Comparison of ENCODE assay signal across 9 mouse cellular contexts in genomic region chr14:76149531-76150179, GRCm38 (mm10). TPM values are rescaled to one million over a fixed set of nuclear protein-coding genes. Genes with fewer than 3 reads are reported as not detected.
DNase-seq lines count a peak whose midpoint lies in the region; ATAC-seq lines count a peak whose summit lies in the region.
"Had no signal": no experiment of that assay in that cellular context is flagged by ENCODE, and none has a peak within 500 bp of the region (broad histone marks: within the 10 kb centered on the region; RNA-seq: fewer than 3 reads in every experiment).

No protein-coding gene starts in this region.

- no peaks in the 10 kb centered on the region for H3K4me1 ChIP-seq in embryonic facial prominence, embryonic 11.5 days (ENCODE audit: control insufficient read depth, insufficient read depth, low read length)
- H3K4me1 ChIP-seq in heart, embryonic 12.5 days (replicated peaks) = peaks cover 26% of the 10 kb centered on the region
- H3K4me1 ChIP-seq in kidney, embryonic 16.5 days (ENCODE audit: insufficient read depth, low read length) = peaks cover 20% of the 10 kb centered on the region

- no peak overlapping the region for H3K4me3 ChIP-seq in embryonic facial prominence, embryonic 11.5 days (ENCODE audit: low read depth, low read length)
- peak overlapping the region; percentile 35 for H3K4me3 ChIP-seq in heart, embryonic 12.5 days
- peak overlapping the region; percentile 36 for H3K4me3 ChIP-seq in kidney, embryonic 16.5 days (ENCODE audit: low read length)

- no peaks in the 10 kb centered on the region for H3K27me3 ChIP-seq in embryonic facial prominence, embryonic 11.5 days (ENCODE audit: control insufficient read depth, insufficient read depth, low read length)
- H3K27me3 ChIP-seq in heart, embryonic 12.5 days (replicated peaks) = no peaks in the 10 kb centered on the region
- H3K27me3 ChIP-seq in kidney, embryonic 16.5 days (ENCODE audit: insufficient read depth, low read length) = no peaks in the 10 kb centered on the region

- H3K27ac ChIP-seq in embryonic facial prominence, embryonic 11.5 days (replicated peaks; ENCODE audit: low read depth, low read length) = no peak overlapping the region
- peak overlapping the region; percentile 1; the same call in 1 of the 2 replicates for H3K27ac ChIP-seq in heart, embryonic 12.5 days (ENCODE audit: poor library complexity, severe bottlenecking)
- H3K27ac ChIP-seq in kidney, embryonic 16.5 days (ENCODE audit: low read length) = peak overlapping the region; percentile 60
- H3K27ac ChIP-seq: macrophage had no signal

- 23% methylated on average over 13 of the region's 13 CpGs for WGBS in embryonic facial prominence, embryonic 11.5 days
- 8% methylated on average over 13 of the region's 13 CpGs for WGBS in heart, embryonic 12.5 days
- 25% methylated on average over 13 of the region's 13 CpGs for WGBS in kidney, embryonic 16.5 days

- no peak for ATAC-seq in cerebellum, adult (ENCODE audit: insufficient number of reproducible peaks, low FRiP score, low TSS enrichment)
- no peak for ATAC-seq in embryonic facial prominence, embryonic 11.5 days (replicated peaks; ENCODE audit: insufficient number of reproducible peaks, low FRiP score, low TSS enrichment, low read depth)
- ATAC-seq in heart, embryonic 12.5 days (ENCODE audit: insufficient number of reproducible peaks, low FRiP score) = no peak
- ATAC-seq in kidney, embryonic 16.5 days (ENCODE audit: low FRiP score, low TSS enrichment) = no peak

- H3K9me3 ChIP-seq in embryonic facial prominence, embryonic 11.5 days (replicated peaks; ENCODE audit: control insufficient read depth, low read length) = no peaks in the 10 kb centered on the region
- H3K9me3 ChIP-seq in heart, embryonic 12.5 days (replicated peaks) = no peaks in the 10 kb centered on the region
- H3K9me3 ChIP-seq in kidney, embryonic 16.5 days (ENCODE audit: low read length) = no peaks in the 10 kb centered on the region

- H3K36me3 ChIP-seq in embryonic facial prominence, embryonic 11.5 days (replicated peaks; ENCODE audit: control insufficient read depth, insufficient read depth, low read depth, low read length) = no peaks in the 10 kb centered on the region
- H3K36me3 ChIP-seq in heart, embryonic 12.5 days = no peaks in the 10 kb centered on the region
- H3K36me3 ChIP-seq in kidney, embryonic 16.5 days (ENCODE audit: insufficient read depth, low read length) = no peaks in the 10 kb centered on the region

- peak; percentile 33 for DNase-seq in cerebellum, adult 11 months
- DNase-seq in adrenal gland, adult 2 months = peak; percentile 95
- peak; percentile 46 for DNase-seq in embryonic facial prominence, embryonic 11.5 days (ENCODE audit: low spot score)
- DNase-seq in lung, postnatal 10 days = peak; percentile 93
- peak; percentile 89 for DNase-seq in urinary bladder, postnatal 14 days (ENCODE audit: low spot score)

- peak overlapping the region; percentile 28; the same call in 1 of the 2 replicates for H3K4me2 ChIP-seq in embryonic facial prominence, embryonic 11.5 days (ENCODE audit: low read depth, low read length)
- H3K4me2 ChIP-seq in heart, embryonic 12.5 days = peak overlapping the region; percentile 54
- peak overlapping the region; percentile 48 for H3K4me2 ChIP-seq in kidney, embryonic 16.5 days (replicated peaks; ENCODE audit: low read depth, low read length)

- H3K9ac ChIP-seq in embryonic facial prominence, embryonic 11.5 days (replicated peaks; ENCODE audit: low read length) = no peak overlapping the region
- no peak overlapping the region for H3K9ac ChIP-seq in heart, embryonic 12.5 days
- H3K9ac ChIP-seq in kidney, embryonic 16.5 days (replicated peaks; ENCODE audit: low read length) = 0 out of 2 replicates have a peak overlapping the region, but pooled peaks have one; percentile 42

RNA-seq across cellular contexts. Expression of gene Nufip1, which starts 39.0 kb away (rescaled TPM):
- 1 to 10 TPM; 6.9 to 8.2 TPM for total RNA-seq in adrenal gland, adult 2 months (2021)
- 6.8 and 7.7 TPM in 2 replicates for polyA plus RNA-seq in adrenal gland, adult 2 months (2012; rRNA removed)
- 18.7 and 22.1 TPM in 2 replicates for polyA plus RNA-seq in embryonic facial prominence, embryonic 11.5 days (2014; fragmentation: Nextera tagmentation; extraction: Ambion mirVana)
- polyA plus RNA-seq in heart, embryonic 12.5 days (2016; fragmentation: Nextera tagmentation; extraction: Ambion mirVana) = 10.8 and 11.3 TPM in 2 replicates
- 16.8 and 17.5 TPM in 2 replicates for polyA plus RNA-seq in kidney, embryonic 16.5 days (2015; fragmentation: Nextera tagmentation; extraction: Ambion mirVana)

RNA-seq across cellular contexts. Expression of gene Gpalpp1, which starts 39.1 kb away (rescaled TPM):
- total RNA-seq in adrenal gland, adult 2 months (2021) = 10 to 100 TPM; 18.9 to 19.6 TPM
- polyA plus RNA-seq in adrenal gland, adult 2 months (2012; rRNA removed) = 1.4 and 1.6 TPM in 2 replicates
- polyA plus RNA-seq in embryonic facial prominence, embryonic 11.5 days (2014; fragmentation: Nextera tagmentation; extraction: Ambion mirVana) = 15.3 and 17.4 TPM in 2 replicates
- polyA plus RNA-seq in heart, embryonic 12.5 days (2016; fragmentation: Nextera tagmentation; extraction: Ambion mirVana) = 13.4 and 14.0 TPM in 2 replicates
- polyA plus RNA-seq in kidney, embryonic 16.5 days (2015; fragmentation: Nextera tagmentation; extraction: Ambion mirVana) = 14.0 and 14.9 TPM in 2 replicates

Comparison
In these comparisons a context has a peak if more than half of its experiments do, and no peak if none do; other contexts are left out.
1. DNase-seq: peak in every context shown above with its lines; median percentile 95 in adrenal gland, adult 2 months; 93 in lung, postnatal 10 days; 89 in urinary bladder, postnatal 14 days; 46 in embryonic facial prominence, embryonic 11.5 days; 33 in cerebellum, adult 11 months.